Mouse (Mus musculus) kidney, adult 2 months (tissue): ENCODE data around the gene Fzr1. TPM values are rescaled to one million over a fixed set of nuclear protein-coding genes. Genes with fewer than 3 reads are reported as not detected.

Experiments
- DNase-seq: peaks from one replicate; pipeline ENCODE4 v3.0.0; 2021
- H3K27ac ChIP-seq: fragments of 200-500 bp; 2 replicates; pipeline ENCODE4 v1.5.1; 2012; ENCODE audit warnings: low read depth, low read length, control low read depth, inconsistent platforms; ENCODE audit not compliant: insufficient read depth
- H3K27me3 ChIP-seq: fragments of 200-500 bp; replicated peaks from 2 replicates; pipeline ENCODE4 v1.6.1; 2012; ENCODE audit warnings: mild to moderate bottlenecking, moderate library complexity, low read length, inconsistent platforms; ENCODE audit not compliant: control insufficient read depth, insufficient read depth
- H3K36me3 ChIP-seq: fragments of 200-500 bp; 2 replicates; pipeline ENCODE4 v1.6.1; 2012; ENCODE audit warnings: mild to moderate bottlenecking, moderate library complexity, low read length, inconsistent platforms; ENCODE audit not compliant: control insufficient read depth, insufficient read depth
- H3K4me1 ChIP-seq: fragments of 200-500 bp; 2 replicates; pipeline ENCODE4 v1.6.1; 2011; ENCODE audit warnings: low read length; ENCODE audit not compliant: control insufficient read depth, insufficient read depth
- H3K4me3 ChIP-seq: fragments of 200-500 bp; 2 replicates; pipeline ENCODE4 v1.5.1; 2011; ENCODE audit warnings: mild to moderate bottlenecking, low read depth, low read length, control low read depth; ENCODE audit not compliant: insufficient read depth
- CTCF ChIP-seq: fragments of 200-500 bp; conservative IDR thresholded peaks from 2 replicates; pipeline ENCODE4 v1.5.1; 2011; ENCODE audit warnings: low read depth, mild to moderate bottlenecking, control low read depth, low read length, moderate library complexity, mixed read lengths; ENCODE audit not compliant: insufficient read depth, insufficient read length
- POLR2A ChIP-seq: fragments of 200-500 bp; IDR thresholded peaks from one replicate; pipeline ENCODE4 v1.6.1; 2011; ENCODE audit warnings: low read depth, low read length, control low read depth
- WGBS: fragments of 180-500 bp; shearing (Covaris S2); methylation state at CpG from one replicate; pipeline ENCODE4 v1.1.7; 2018; 5-methylcytosine and 5-hydroxymethylcytosine counted together
- polyA plus RNA-seq: library from polyadenylated mRNA; depleted of rRNA; stranded (reverse); fragments of >200 nt; gene quantifications from 2 replicates; pipeline ENCODE4 v1.2.3, GENCODE M21; 2012

The Fzr1 gene
- polyA plus RNA-seq, 1 experiment = 41.1 TPM

DNA sequence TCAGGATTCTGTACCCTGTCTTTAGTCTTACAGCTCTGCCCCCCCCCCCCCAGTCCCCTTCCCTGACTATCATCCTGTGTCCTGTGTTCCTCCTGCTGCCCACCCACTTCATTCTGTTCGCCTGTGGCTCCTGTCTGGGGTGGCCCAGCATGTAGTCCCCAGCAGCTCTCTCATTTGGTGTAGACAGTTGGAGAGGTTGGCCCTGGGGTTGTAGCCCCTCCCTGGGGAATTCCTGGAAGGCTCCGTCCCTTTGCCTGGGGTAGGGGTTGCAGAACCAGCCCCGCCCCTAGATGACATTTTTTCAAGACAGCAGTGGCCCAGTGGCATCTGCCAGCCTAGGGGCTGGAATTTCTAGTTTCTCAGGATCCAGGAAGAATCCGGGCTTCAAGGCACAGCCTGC lies 20.1 kb downstream of the Fzr1 start:
- DNase-seq = no peak
- TF ChIP-seq CTCF = no peak
- 42% methylated on average over 4 of the region's 4 CpGs for WGBS
- Histone ChIP-seq H3K4me1 (peaks cover 21% of the 10 kb centered on the region), H3K4me3 (peak overlapping the region; percentile 74), H3K36me3 (no peaks in the 10 kb centered on the region), H3K27ac (no peak overlapping the region), H3K27me3 (no peaks in the 10 kb centered on the region)

GRCm38 (mm10) chr10:81356991-81357844 lies 21.1 kb downstream of the Fzr1 start, which contains the start of gene Mfsd12:
TSS of gene Mfsd12 (plus strand) at chr10:81357491.
- peak; percentile 95 for DNase-seq
- peak within 1 kb of the TSS; percentile 74 for H3K4me3 ChIP-seq
- H3K27ac ChIP-seq = no peak within 1 kb of the TSS
- TF ChIP-seq POLR2A (no peak), CTCF (no peak)
- H3K36me3 ChIP-seq = no peaks in the 10 kb centered on the region
- WGBS = 2% methylated on average over 79 of the region's 79 CpGs
- no peaks in the 10 kb centered on the region for H3K27me3 ChIP-seq
- H3K4me1 ChIP-seq = peaks cover 21% of the 10 kb centered on the region

- TF ChIP-seq CTCF = no peak
- no peak for TF ChIP-seq POLR2A
- Histone ChIP-seq H3K4me3 (no peak overlapping the region), H3K4me1 (peaks cover 21% of the 10 kb centered on the region), H3K36me3 (no peaks in the 10 kb centered on the region), H3K27me3 (no peaks in the 10 kb centered on the region), H3K27ac (no peak overlapping the region)
- DNase-seq = peak; percentile 57
- 44% methylated on average over 12 of the region's 12 CpGs for WGBS
Measured at GRCm38 (mm10) chr10:81356352-81356990, 21.8 kb downstream of the Fzr1 start.

GRCm38 (mm10) chr10:81355533-81355932 lies 22.8 kb downstream of the Fzr1 start:
- H3K4me1 ChIP-seq = peaks cover 21% of the 10 kb centered on the region
- H3K27ac ChIP-seq = no peak overlapping the region
- peak; percentile 34 for DNase-seq
- H3K27me3 ChIP-seq = no peaks in the 10 kb centered on the region
- WGBS = 73% methylated on average over 4 of the region's 4 CpGs
- H3K36me3 ChIP-seq = no peaks in the 10 kb centered on the region
- no peak overlapping the region for H3K4me3 ChIP-seq
- TF ChIP-seq CTCF = no peak
- TF ChIP-seq POLR2A = no peak

DNA sequence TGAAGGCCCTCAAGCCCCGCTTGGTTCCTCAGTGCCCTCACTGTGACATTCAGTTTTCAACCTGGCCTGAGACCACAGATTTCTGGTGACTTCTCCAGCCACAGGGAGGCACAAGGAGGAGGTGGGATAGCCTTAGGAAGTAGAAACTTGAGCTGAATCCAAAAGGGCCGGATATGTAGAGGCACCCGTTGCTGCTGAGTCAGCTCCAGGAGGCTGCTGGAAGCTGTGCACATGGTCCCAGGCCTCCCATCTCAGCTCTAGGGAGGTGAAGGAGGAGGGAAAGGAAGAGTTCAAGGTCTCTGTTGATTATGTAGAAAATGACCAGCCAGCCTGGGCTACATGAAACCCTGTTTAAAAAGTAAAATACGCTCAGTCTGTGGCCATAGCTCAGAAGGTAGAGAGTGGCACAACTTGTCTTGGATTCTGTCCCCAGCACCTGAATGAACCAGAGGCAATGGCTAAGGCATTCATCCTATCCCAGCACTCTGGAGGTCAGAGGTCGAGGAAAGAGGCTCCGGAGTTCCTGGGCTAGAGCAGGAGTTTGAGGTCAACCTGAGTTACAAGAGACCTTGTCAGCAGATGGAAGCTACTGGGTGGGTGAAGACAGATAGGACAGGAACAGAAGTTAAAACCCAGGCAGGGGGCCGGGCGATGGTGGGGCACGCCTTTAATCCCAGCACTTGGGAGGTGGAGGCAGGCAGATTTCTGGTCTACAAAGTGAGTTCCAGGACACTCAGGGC lies 23.4 kb downstream of the Fzr1 start:
- H3K27ac ChIP-seq = no peak overlapping the region
- TF ChIP-seq POLR2A (no peak), CTCF (no peak)
- peaks cover 19% of the 10 kb centered on the region for H3K4me1 ChIP-seq
- H3K36me3 ChIP-seq = no peaks in the 10 kb centered on the region
- no peaks in the 10 kb centered on the region for H3K27me3 ChIP-seq
- H3K4me3 ChIP-seq = no peak overlapping the region
- DNase-seq = peak; percentile 27
- WGBS = 71% methylated on average over 9 of the region's 9 CpGs

GRCm38 (mm10) chr10:81351678-81352291 lies 26.5 kb downstream of the Fzr1 start:
- 36% methylated on average over 9 of the region's 9 CpGs for WGBS
- H3K4me3 ChIP-seq = no peak overlapping the region
- TF ChIP-seq POLR2A = no peak
- TF ChIP-seq CTCF = no peak

More at GRCm38 (mm10) chr10:81351678-81352291, 26.5 kb downstream of the Fzr1 start:
- H3K27me3 ChIP-seq = no peaks in the 10 kb centered on the region
- DNase-seq = no peak
- H3K36me3 ChIP-seq = no peaks in the 10 kb centered on the region
- peaks cover 17% of the 10 kb centered on the region for H3K4me1 ChIP-seq
- no peak overlapping the region for H3K27ac ChIP-seq
